Mouse (Mus musculus): ENCODE data around the gene Esr2.
"Not testable (repeated sequence)": the region's sequence is repeated elsewhere in the genome, so short reads cannot be mapped to it uniquely, and the experiment has no call there.

The Esr2 gene

DNA sequence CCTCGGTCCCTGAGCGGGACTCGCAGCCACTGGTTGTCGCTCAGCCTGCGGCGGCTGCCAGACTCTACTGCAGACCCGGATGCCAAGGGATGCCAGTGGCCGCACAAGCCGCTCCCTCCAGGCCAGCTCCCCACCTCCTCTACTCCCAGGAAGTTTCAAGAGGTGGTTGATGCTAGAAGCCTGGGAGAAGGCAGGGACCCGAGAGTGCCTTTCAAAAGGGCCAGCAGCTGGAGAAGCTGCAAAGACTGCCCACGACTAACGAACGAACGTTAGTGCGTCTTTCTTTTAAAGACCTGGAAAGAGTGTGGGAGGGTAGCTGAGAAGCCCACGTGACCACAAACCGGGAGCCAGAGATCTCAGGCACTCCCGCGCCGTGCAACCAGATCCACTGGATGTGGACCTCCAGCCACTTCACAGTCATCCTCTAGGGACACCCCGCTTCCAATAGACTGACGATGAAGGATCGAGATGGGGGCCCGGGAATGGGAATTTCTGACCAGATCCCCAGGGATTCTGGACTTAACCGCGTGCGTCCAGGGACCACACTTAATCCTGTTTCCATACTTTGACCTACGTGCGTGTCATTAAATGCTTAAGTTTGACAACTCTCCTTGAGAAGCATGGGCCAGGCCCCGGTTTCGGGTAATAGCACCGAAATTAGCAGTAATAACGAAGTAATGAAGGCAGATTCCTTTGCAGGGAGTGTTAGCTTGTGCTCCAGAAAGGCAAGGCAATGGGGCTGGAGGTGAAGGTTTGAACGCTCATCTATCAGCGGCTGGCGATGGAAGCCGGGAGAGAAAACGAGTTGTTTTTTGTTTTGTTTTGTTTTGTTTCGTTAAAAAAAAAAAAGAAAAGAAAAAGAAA is at the start of gene Esr2:
TSS of gene Esr2 (minus strand) at position 260 of the 864 bp plus-strand sequence.
- DNase-seq, result peak; percentile 29

- DNase-seq, result not testable (repeated sequence)
Observed at GRCm38 (mm10) chr12:76222104-76222503, 45.0 kb upstream of the Esr2 start.

GRCm38 (mm10) chr12:76216716-76217115 is 39.7 kb upstream of the Esr2 start:
- DNase-seq, result no peak

GRCm38 (mm10) chr12:76215121-76215520 is 38.1 kb upstream of the Esr2 start:
- no peak for DNase-seq

GRCm38 (mm10) chr12:76209429-76209974 is 32.4 kb upstream of the Esr2 start:
- DNase-seq, result no peak

DNA sequence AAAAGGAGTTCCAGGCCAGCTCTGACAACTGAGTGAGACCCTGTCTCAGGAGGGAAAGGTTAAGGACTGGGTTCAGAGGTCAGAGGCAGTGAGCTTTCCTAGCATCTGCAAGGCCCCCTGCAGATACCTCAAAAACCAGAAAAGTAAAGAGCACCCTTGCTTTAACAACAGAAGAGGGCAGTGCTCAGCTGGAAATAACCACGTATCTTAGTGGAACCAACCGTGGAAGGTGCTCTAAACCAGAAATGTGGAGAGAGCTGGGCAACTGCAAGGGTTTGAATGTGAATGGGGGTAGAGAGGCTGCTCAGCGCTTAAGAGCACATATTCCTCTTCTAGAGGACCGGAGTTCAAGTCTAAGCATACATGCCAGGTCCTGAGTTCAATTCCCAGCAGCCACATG is 23.3 kb upstream of the Esr2 start:
- no peak for DNase-seq

DNA sequence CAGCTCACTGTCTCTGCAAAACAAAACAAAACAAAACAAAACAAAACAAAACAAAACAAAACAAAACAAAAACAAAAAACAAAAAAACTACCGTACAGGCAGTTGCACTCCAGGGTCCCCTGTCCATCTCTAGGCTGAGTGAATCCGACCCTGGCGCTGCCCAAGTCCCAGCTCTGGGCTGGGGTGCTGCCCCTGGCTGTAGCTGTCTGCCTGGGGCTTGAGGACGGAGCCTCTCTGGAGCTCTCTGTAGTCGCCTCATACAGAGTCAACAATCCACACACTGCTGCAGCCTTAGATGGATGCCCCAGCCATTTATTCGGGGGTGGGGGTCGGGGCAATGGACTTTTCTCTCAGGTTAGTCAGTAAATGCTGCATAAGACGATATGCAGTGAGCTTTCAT is 20.0 kb upstream of the Esr2 start:
- DNase-seq, result no peak

DNA sequence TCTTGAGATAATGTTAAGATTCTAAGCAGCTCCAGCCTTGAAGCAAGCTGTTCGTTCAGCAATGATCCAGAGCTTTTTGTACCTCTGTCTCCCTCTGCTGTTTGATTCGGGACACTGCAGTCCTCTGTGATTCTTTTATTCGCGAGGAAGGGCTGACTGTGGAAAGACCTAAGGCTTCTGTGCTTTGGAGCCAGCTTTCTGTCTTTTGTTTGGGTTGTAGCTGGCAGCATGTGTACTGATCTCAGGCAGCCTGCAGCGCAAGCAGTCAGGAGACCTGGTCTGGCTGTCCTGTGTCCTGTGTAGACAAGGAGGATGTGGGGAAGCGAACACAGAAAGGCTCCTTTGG is 19.6 kb upstream of the Esr2 start:
- peak; percentile 74 for DNase-seq

DNA sequence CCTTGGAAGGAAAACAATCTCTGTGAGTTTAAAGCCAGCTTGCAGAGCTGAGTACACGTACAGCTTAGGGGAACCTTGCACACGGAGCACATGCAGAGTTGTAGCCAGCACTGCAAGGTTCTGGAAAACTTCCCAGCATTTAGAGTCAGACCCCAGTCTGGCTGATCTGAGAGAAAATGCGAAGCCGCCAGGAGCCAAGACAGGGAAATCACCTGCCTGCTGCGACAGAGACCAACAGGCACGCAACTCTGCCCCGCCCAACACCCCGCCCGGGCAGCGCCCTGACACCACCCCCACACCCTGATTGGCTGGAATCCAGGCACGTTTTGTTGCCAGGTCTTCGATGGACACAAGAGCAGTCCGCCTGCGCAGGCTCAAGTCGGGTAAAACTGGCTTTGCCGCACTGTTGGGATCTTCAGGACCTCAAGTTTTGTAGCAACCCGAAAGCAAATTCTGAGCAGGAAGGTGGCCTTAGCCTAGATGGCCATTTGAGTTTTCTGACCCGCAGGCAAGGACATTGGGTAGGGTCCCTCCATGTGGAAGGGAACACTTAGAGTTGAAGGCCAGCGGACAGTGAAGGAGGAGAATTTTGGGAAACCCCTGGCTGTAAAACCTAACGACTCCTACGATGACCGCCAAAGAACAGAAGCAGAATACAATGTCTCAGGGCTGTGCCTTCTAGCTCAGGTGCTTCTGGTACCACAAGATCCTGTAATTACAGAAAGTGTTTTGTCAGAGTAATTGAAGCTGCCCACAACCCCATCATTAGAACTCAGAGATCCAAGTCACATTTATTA is 19.1 kb upstream of the Esr2 start:
- peak; percentile 73 for DNase-seq

DNA sequence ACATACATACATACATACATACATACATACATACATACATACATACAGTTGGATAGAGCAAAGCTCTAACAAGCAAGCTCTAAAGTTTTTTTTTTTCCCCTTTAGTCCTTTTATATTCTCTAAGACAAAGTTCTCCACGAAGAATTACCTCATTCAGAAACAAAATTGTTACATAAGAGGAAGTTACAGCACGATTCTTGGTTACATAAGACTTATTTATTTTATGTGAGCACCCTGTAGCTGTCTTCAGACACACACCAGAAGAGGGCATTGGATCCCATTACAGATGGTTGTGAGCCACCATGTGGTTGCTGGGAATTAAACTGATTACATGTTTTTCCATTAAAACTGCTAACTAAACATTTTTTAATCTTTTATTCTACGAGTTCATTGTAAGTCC is 17.5 kb upstream of the Esr2 start:
- no peak for DNase-seq

DNA sequence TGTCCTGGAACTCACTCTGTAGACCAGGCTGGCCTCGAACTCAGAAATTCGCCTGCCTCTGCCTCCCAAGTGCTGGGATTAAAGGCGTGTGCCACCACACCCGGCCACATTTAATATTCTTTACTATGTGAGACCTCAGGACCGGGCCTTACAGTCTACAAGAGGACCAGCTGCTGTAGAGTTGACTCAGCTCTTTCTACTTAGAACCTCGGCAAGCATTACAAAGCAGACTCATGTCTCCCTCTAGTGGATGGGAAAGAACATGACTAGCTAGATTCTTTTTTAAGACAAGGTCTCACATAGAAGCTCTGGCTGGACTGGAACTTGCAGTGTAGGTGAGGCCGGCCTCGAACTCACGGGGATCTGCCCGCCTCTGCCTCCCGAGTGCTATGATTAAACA is 13.9 kb upstream of the Esr2 start:
- DNase-seq, result peak; percentile 18

DNA sequence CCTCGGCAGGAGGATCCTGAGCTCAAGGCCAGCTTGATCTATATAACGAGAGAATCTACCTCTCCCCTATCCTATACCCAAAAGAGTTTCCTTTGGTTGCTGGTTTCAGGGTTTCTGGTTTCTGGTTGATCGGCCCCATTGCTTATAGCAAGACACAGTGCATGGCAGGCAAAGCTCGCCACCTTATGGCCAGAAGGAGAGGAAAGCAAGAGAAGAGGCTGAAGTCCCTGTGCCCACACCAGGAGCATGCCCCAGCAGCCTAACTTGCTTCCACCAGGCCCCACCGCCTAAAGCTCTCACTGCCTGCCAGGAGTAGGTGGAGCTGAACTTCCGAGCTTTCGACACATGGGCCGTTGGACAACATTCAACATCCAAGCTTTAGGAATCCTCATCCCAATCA is 10.8 kb upstream of the Esr2 start:
- no peak for DNase-seq

DNA sequence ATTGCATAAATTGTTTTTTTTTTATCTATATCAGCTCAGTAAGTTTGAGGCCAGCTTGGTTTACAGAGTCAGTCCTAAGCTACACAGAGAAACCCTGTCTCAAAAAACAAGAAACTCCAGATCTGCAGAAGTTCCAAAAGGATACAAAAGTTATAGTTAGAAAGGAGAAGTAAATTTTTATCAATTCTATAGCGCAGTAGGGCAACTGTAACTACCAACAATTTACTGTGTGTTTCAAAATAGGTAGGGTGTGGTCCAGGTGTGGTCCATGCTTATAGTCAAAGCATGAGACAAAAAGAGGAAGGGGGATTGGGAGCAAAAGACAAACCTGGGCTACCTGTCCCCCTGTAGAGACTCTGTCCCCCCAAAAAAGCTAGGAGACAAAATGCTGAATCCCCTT is 9.4 kb upstream of the Esr2 start:
- no peak for DNase-seq

DNA sequence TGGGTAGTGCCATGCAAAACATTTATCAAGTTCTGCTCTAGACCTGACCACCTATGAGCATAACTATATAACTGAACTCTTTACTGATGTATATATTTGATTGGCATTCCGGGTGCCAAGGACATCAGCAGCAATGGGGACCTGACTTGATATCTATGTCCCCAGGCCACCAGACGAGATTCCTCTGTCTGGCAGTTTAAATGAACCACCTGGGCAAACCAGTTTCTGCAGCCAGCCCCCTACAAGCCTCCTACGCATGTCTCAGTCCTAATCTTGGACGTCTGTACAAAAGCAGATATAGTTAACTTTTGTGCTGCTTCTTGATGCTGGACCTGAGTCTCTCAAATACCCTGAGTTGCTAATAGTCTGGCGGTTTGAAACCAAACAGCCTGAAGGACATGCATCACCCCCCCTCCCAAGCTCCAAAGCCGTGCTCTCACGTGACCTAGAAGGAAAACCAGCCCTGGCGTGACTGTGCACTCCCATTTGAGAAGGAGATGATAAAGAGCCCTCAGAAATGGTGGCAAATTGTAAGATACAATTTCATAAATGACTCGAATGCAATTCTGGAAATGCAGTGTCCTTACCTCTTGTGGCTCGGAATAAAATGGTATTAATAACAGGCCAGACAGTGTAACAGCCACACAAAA is 8.2 kb upstream of the Esr2 start:
- DNase-seq, result no peak

DNA sequence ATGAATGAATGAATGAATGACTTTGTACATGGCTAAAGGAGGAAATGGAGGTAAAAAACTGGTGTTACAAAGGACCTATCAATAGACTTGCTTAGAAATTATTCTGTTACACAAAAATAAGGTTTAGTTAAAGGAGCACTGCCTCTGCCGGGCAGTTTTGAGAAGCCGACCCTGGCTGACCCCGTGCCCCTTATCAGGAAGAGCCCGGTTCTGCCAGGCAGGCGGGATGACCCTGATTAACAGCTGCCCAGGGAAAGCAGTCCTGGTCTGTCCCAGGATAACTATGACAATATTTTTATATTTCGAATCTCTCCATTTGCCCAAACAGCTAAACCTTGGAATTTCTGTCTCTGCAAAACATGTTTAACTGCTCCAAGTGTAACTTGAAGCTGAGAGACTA is 7.2 kb upstream of the Esr2 start:
- DNase-seq, result no peak

- DNase-seq, result no peak
Observed at GRCm38 (mm10) chr12:76182831-76183230, 5.8 kb upstream of the Esr2 start.

DNA sequence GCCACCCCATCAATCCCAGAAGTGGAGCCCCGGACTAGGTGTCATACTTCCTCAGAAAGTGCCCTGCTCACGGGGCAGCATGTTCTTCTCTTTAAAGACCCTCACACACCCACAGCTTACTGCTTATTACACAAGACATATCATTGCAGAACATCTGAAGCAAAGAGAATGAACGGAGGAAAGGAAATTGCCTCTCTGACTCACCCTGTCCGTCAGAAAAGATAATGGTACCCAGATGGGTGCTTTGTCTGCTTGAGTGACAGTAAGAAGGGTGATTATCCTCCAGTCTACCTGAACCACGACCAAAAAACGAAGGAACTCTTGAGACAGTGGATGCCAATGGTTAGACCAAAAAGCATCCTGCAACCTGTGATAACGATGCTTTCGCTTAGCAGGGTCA is 4.4 kb upstream of the Esr2 start:
- DNase-seq, result no peak

- no peak for DNase-seq
Observed at GRCm38 (mm10) chr12:76180442-76180841, 3.4 kb upstream of the Esr2 start.

DNA sequence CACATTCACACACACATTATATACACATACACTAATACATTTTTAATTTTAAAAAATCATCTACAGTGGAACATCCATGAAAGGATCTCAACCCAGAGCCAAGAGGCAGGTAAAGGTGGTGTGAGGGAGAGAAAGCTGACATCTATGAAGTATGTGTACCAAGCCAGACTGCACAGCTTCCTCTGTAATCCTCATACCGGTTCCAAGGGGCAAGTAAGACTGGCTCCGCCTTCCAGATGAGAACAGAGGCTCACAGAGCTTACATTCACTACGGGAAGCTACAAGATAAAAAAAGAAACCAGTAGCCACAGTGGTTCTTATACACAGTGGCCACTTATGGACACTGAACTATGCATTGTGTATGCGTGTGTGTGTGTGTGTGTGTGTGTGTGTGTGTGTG is 2.5 kb upstream of the Esr2 start:
- DNase-seq, result no peak

DNA sequence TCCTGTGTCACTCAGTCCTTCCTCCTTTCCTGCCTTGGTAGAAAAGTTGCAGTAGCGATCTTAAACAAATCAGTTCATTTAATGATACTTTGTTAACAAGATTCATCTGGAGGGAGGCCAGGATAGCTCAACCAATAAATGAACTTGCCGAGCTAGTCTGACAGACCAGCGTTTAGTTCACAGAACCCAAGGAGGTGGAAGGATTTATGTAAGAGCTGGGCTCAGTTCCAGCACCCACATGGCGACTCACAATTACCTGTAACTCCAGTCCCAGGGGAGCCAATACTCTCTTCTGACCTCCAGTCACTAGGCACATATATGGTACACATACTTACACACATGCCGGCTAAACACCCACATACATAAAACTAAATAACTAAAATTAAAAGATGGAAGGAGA is 2.0 kb upstream of the Esr2 start:
- DNase-seq, result no peak

- peak; percentile 63 for DNase-seq
Observed at GRCm38 (mm10) chr12:76177864-76178518, 932 bp upstream of the Esr2 start.

DNA sequence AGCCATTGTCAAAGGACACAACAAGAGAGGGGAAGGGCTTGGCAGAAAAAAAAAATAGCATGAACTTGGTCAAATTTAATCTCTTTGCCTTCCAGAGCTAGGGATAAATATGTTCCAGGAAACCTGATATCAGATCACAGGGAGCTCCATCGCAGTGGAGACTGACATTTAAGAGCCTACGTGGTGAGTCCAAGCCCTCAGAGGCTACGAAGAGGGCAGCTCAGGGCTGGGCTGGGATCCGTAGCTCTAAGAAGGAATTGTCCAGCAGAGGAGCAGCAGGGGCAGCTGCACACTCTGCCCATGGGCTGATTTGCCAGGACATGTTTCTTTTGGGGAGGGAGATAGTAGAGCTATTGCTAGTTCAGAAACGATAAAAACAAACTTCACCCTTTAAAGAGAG is 11.4 kb downstream of the Esr2 start:
- DNase-seq, result no peak

GRCm38 (mm10) chr12:76152389-76152788 is 24.7 kb downstream of the Esr2 start:
- not testable (repeated sequence) for DNase-seq

Measured in thymus, postnatal 25 days (tissue).